Mouse (Mus musculus): ENCODE data around the gene Zfp986.
A peak's percentile ranks its signal among the peaks of the same experiment; 100 is the strongest.
"Not testable (repeated sequence)": the region's sequence is repeated elsewhere in the genome, so short reads cannot be mapped to it uniquely, and the experiment has no call there.

The Zfp986 gene

DNA sequence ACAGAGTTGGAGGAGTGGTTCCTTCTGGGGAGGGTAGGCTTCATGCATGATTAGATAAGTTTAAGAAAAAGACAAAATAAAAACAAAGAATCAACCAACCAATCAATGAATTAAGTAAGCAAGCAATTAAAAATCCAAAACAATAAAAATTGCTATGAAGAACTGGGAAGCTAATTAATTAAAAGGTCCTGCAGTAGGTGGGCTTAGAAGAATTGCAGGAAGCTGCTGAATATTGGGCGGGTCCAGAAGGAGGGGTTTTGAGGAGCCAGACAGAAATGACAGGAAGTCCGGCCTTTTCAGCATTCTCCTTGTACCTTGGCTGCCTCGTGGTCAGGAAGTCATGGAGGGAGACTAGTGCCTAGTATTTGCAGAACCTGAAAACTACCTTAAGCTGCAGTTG, at the start of gene Zfp986:
Zfp986 (plus strand) TSS at position 301 of the 400 bp plus-strand sequence.
- DNase-seq (ENCODE audit: low spot score in 2 of 2): not testable (repeated sequence)

DNA sequence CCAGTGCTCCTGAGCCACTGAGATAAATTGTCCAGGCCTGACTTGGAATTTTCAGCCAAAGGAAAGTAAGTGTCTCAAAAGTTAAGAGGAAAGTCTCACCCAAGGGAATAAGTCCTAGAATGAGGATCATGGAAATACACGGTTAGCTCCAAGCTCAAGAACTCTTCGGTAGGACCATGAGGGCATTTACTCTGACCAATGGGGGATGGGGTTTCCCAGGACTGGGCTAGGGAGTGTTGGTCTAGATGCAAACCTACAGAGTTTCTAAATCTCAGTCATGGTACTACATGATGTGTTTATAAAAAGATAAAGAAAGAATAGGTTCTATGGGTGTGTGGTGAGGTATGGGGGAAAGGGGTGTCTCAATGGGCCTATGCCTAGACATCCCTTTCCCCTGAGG, 48.6 kb upstream of the Zfp986 start:
- not testable (repeated sequence) for DNase-seq (ENCODE audit: low spot score in 2 of 2)

DNA sequence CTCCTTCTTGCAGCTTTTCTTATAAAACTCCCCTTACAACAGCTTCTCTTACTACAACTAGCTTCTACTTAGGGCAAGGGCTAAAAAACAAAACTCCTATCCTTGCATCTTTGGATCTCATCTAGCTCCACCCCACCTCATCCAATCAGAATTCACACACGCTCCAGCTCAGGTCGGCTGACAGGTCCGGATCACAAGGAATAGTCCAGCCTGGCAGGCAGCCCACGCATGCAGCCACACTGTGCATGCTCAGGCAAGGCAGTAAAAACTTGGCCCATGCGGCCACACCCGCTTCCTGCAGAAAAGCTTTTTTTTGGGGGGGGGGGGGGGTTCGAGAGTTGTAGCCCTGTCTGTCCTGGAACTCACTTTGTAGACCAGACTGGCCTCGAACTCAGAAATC, 43.0 kb upstream of the Zfp986 start:
- not testable (repeated sequence) for DNase-seq (ENCODE audit: low spot score in 2 of 2)

DNA sequence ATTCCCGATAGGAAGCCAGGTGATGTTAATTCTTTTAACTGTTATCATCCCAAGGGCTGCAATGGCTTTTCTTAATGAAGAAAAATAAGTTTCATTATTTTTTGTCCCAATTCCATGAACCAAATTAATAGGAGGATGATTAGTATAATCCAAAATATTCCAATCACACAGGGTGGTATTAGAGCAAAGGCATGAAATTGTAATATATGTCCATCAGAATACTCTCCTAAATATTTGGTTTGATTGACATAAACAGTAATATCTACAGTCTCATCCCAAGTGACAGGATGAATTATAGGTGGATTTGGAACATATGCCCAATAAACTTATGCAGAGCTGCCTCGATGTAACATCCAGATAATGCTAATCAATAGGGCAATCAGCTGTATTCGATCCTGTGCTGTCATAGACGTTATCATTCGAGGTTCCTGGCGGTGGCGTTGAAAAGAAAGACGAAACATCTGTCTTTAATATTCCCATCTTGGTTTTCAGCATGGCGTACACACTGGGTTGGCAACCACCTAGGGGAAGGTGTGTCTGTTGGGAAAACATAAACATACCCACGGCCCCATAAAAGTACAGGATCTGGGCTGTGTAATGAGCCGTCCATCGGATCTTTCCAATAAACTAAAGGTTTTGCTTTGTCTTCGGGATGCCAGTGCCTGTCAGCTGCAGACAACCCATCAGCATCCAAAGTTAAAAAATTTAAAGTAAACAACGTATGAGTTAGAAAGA, 37.1 kb upstream of the Zfp986 start:
- DNase-seq (ENCODE audit: low spot score in 2 of 2): not testable (repeated sequence)

GRCm38 (mm10) chr4:145836300-145836862, 32.2 kb upstream of the Zfp986 start:
- not testable (repeated sequence) for DNase-seq (ENCODE audit: low spot score in 2 of 2)

DNA sequence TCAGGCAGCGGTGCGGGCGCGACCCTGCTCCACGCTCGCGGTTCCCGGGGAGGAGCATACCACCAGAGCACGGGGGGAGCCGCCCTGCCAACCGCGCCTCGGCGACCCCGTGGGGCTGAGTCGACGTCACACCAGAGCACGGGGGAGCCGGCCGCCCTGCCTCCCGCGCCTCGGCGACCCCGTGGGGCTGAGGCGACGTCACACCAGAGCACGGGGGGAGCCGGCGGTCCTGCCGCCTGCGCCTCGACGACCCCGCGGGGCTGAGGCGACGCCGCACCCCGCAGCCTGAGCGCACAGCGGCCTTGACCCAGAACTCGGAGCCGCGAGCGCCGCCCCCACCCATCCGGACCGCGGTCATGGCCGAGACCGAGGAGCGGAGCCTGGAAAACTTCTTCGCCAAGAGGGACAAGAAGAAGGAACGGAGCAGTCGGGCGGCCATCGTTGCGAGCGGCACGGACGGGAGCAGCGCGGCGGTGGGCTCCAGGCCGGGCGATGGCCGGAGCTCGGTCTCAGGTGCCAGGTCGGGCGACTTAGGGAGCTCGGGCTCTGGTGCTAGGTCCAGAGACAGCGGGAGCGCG, 31.6 kb upstream of the Zfp986 start:
- peak in 1 of 2 experiments; percentile 11 for DNase-seq (ENCODE audit: low spot score in 2 of 2)

DNA sequence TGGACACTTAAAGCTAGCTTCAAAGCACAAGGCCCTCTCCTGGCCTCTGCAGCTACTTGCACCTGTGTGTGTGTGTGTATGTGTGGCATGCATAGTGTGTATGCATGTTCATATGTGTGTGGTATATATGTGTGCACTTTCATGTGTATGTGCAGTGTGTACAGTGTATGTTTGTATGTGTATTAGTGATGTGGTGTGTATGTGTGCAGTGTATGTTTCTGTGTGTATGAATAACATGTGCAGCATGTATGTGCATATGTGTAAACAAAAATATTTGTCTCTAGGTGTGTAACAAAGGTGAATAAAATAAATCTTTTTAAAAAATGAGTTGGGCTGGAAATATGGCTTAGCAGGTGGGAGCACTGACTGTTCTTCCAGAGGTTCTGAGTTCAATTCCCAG, 21.8 kb upstream of the Zfp986 start:
- not testable (repeated sequence) for DNase-seq (ENCODE audit: low spot score in 2 of 2)

- DNase-seq (ENCODE audit: low spot score in 2 of 2): not testable (repeated sequence)
Measured at GRCm38 (mm10) chr4:145848183-145848890, 20.3 kb upstream of the Zfp986 start.

GRCm38 (mm10) chr4:145848891-145849214, 19.7 kb upstream of the Zfp986 start:
- DNase-seq (ENCODE audit: low spot score in 2 of 2): not testable (repeated sequence)

DNA sequence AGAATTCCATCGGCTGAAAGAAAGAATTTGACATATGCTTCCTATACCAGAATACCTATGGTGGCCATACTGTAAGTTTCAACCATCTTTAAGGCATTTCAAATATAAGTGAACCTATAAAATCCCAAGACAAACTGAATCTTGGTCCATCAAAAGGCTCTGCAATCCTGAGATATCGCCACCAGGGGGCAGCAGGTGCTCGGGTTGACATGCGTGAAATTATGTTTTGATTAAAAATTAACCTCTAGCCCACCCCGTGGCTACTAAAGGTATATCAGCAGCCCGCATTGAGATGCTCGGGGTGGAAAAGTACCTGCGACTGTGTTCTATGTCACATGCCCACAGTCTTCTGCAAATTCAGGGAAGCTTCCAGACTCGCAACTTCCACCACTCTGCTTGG, 17.2 kb upstream of the Zfp986 start:
- not testable (repeated sequence) for DNase-seq (ENCODE audit: low spot score in 2 of 2)

GRCm38 (mm10) chr4:145863872-145864271, 4.7 kb upstream of the Zfp986 start:
- not testable (repeated sequence) for DNase-seq (ENCODE audit: low spot score in 2 of 2)
